Mouse (Mus musculus) neural tube, embryonic 13.5 days (tissue): Measurements from ENCODE around the gene Topaz1. TPM values are rescaled to one million over a fixed set of nuclear protein-coding genes. Genes with fewer than 3 reads are reported as not detected.

ENCODE experiments used
- ATAC-seq: fragments of 200-750 bp; cut with Nextera tagmentation; 2 replicates; pipeline ENCODE4 v1.8.0; 2017; ENCODE audit warnings: low read depth, mild to moderate bottlenecking, moderate TSS enrichment, moderate library complexity
- H3K27ac ChIP-seq: fragments of 300-500 bp; sonication (generic); replicated peaks from 2 replicates; pipeline ENCODE4 v1.5.1; 2015; ENCODE audit warnings: moderate library complexity, mild to moderate bottlenecking, inconsistent platforms
- H3K27me3 ChIP-seq: fragments of 300-500 bp; sonication (generic); 2 replicates; pipeline ENCODE4 v1.6.1; 2015; ENCODE audit warnings: mild to moderate bottlenecking, inconsistent platforms
- H3K36me3 ChIP-seq: fragments of 300-500 bp; sonication (generic); 2 replicates; pipeline ENCODE4 v1.6.1; 2015; ENCODE audit warnings: mild to moderate bottlenecking, inconsistent platforms
- H3K4me1 ChIP-seq: fragments of 300-500 bp; sonication (generic); replicated peaks from 2 replicates; pipeline ENCODE4 v1.6.1; 2015; ENCODE audit warnings: inconsistent platforms
- H3K4me2 ChIP-seq: fragments of 300-500 bp; sonication (generic); 2 replicates; pipeline ENCODE4 v1.6.1; 2015; ENCODE audit warnings: inconsistent platforms, mild to moderate bottlenecking, moderate library complexity
- H3K4me3 ChIP-seq: fragments of 300-500 bp; sonication (generic); 2 replicates; pipeline ENCODE4 v1.5.1; 2015; ENCODE audit warnings: mild to moderate bottlenecking, inconsistent platforms
- H3K9ac ChIP-seq: fragments of 300-500 bp; sonication (generic); 2 replicates; pipeline ENCODE4 v1.6.1; 2015; ENCODE audit warnings: moderate library complexity, mild to moderate bottlenecking, inconsistent platforms
- H3K9me3 ChIP-seq: fragments of 300-500 bp; sonication (generic); 2 replicates; pipeline ENCODE4 v1.6.1; 2016; ENCODE audit warnings: inconsistent platforms
- WGBS: fragments of 180-500 bp; shearing (Covaris S2); methylation state at CpG from one replicate; pipeline ENCODE4 v1.1.7; 2015; 5-methylcytosine and 5-hydroxymethylcytosine counted together
- polyA plus RNA-seq: library from polyadenylated mRNA; unstranded; fragments of >200 nt; fragmentation: Nextera tagmentation; extraction: Ambion mirVana; gene quantifications from 2 replicates; pipeline ENCODE4 v1.2.1, GENCODE M21; 2015

Gene Topaz1
- polyA plus RNA-seq, 1 experiment from 2014 or later: not detected

DNA sequence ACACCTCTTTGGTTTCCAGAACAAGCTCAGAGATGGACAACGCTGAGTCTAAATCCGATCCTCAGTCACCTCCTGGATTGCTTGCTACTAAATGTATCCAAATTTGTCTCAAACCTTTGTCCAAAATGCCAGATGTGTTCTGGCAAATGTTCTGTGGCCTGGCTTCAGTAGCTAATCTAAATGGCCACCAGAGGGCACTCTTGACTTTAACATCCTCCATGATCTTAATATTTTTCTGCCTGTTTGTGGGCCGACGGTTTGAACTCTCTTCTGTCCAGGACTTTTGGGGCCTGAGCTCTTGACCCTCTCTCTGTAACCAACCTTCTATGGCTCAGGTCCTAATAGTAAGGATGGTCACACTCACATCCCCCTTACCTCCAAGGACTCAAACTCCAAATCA, 10.4 kb upstream of the Topaz1 start:
- no peak overlapping the region for H3K27ac ChIP-seq
- no peaks in the 10 kb centered on the region for H3K36me3 ChIP-seq
- H3K9ac ChIP-seq: no peak overlapping the region
- H3K4me2 ChIP-seq: no peak overlapping the region
- H3K27me3 ChIP-seq: peaks cover 11% of the 10 kb centered on the region
- no peak overlapping the region for H3K4me3 ChIP-seq
- WGBS: 26% methylated on average over 4 of the region's 4 CpGs
- no peak for ATAC-seq
- no peaks in the 10 kb centered on the region for H3K4me1 ChIP-seq
- no peaks in the 10 kb centered on the region for H3K9me3 ChIP-seq

- Histone ChIP-seq H3K9ac (no peak overlapping the region), H3K27me3 (no peaks in the 10 kb centered on the region), H3K4me2 (no peak overlapping the region), H3K36me3 (no peaks in the 10 kb centered on the region), H3K4me1 (no peaks in the 10 kb centered on the region), H3K4me3 (no peak overlapping the region), H3K27ac (no peak overlapping the region), H3K9me3 (no peaks in the 10 kb centered on the region)
- WGBS: 85% methylated on average over 1 of the region's 1 CpGs
- ATAC-seq: no peak
These were observed 1.3 kb upstream of the Topaz1 start for GRCm38 (mm10) chr9:122745879-122746278.

GRCm38 (mm10) chr9:122757614-122758013, 10.5 kb downstream of the Topaz1 start:
- 57% methylated on average over 2 of the region's 2 CpGs for WGBS
- H3K27me3 ChIP-seq: no peaks in the 10 kb centered on the region
- no peak overlapping the region for H3K4me3 ChIP-seq
- H3K9me3 ChIP-seq: no peaks in the 10 kb centered on the region
- no peaks in the 10 kb centered on the region for H3K4me1 ChIP-seq
- H3K27ac ChIP-seq: no peak overlapping the region
- no peak overlapping the region for H3K9ac ChIP-seq
- no peak overlapping the region for H3K4me2 ChIP-seq
- no peak for ATAC-seq
- no peaks in the 10 kb centered on the region for H3K36me3 ChIP-seq

DNA sequence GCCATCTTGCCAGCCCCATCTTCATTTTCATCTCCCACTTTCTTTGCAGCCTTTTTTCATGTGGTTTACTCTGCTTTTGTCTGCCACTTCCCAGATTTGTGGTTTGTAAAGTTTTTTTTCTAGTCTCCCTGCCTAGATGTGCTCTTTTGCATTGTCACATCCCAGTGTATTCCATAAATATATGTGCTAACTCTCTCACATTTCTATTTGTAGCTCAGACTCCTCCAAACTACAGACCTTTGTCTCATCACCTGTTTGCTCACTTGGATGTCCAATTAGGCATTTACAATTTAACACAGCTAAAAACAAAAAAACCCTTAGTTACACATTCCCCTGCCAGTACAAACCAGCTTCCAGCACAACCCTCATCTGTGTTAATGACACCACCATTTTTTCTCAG, 13.0 kb downstream of the Topaz1 start:
- Histone ChIP-seq H3K4me3 (no peak overlapping the region), H3K9ac (no peak overlapping the region), H3K4me2 (no peak overlapping the region), H3K4me1 (no peaks in the 10 kb centered on the region), H3K36me3 (no peaks in the 10 kb centered on the region), H3K27me3 (no peaks in the 10 kb centered on the region), H3K27ac (no peak overlapping the region), H3K9me3 (no peaks in the 10 kb centered on the region)
- ATAC-seq: no peak

- ATAC-seq: no peak
These were observed 38.1 kb downstream of the Topaz1 start for GRCm38 (mm10) chr9:122785231-122785630.

GRCm38 (mm10) chr9:122786534-122786933, 39.4 kb downstream of the Topaz1 start:
- Histone ChIP-seq H3K36me3 (no peaks in the 10 kb centered on the region), H3K4me1 (no peaks in the 10 kb centered on the region), H3K9me3 (no peaks in the 10 kb centered on the region), H3K4me2 (no peak overlapping the region), H3K4me3 (no peak overlapping the region), H3K27me3 (no peaks in the 10 kb centered on the region), H3K27ac (no peak overlapping the region), H3K9ac (no peak overlapping the region)
- 89% methylated on average over 1 of the region's 1 CpGs for WGBS
- no peak for ATAC-seq

More at GRCm38 (mm10) chr9:122785231-122785630, 38.1 kb downstream of the Topaz1 start:
- Histone ChIP-seq H3K9ac (no peak overlapping the region), H3K4me2 (no peak overlapping the region), H3K27ac (no peak overlapping the region), H3K9me3 (no peaks in the 10 kb centered on the region), H3K27me3 (no peaks in the 10 kb centered on the region), H3K4me3 (no peak overlapping the region), H3K4me1 (no peaks in the 10 kb centered on the region), H3K36me3 (no peaks in the 10 kb centered on the region)
- WGBS: 74% methylated on average over 5 of the region's 5 CpGs

GRCm38 (mm10) chr9:122805053-122805844, 58.1 kb downstream of the Topaz1 start, which contains the start of gene Tcaim:
Gene Tcaim (plus strand): TSS chr9:122805539.
- 7% methylated on average over 42 of the region's 42 CpGs for WGBS
- no peaks in the 10 kb centered on the region for H3K9me3 ChIP-seq
- H3K4me3 ChIP-seq: peak within 1 kb of the TSS; percentile 59
- H3K9ac ChIP-seq: peak within 1 kb of the TSS; percentile 81
- peak within 1 kb of the TSS; percentile 94 for H3K27ac ChIP-seq
- H3K27me3 ChIP-seq: no peaks in the 10 kb centered on the region; the same call in 1 of the 2 replicates
- H3K4me1 ChIP-seq: peaks cover 14% of the 10 kb centered on the region
- peak; percentile 99 for ATAC-seq
- no peaks in the 10 kb centered on the region; the same call in 1 of the 2 replicates for H3K36me3 ChIP-seq
- peak within 1 kb of the TSS; percentile 87 for H3K4me2 ChIP-seq

DNA sequence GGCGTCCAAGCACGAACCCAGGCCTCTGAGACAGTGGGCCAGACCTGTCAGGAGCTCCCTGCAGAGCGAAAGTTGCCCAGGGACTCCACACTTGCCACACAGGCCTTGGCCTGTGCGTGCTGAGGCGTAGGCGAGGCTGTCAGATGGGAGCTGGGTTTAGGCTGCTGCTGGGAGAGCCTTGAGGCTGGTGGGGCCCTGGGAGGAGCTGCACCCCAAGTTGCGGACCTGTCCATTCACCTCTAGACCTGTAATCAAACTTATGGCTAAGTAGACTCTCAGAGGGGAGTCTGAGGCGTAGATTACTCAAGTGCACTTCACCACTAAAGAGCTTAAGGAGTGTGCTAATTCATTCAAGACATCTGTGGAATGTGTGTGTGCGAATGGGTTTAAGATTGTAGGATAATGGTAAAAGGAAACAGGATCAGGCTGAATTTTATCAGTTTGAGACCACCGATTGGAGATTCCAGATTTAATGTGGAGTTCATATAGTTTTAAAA, 58.7 kb downstream of the Topaz1 start:
- H3K4me3 ChIP-seq: peak overlapping the region; percentile 59
- H3K27me3 ChIP-seq: no peaks in the 10 kb centered on the region
- peak overlapping the region; percentile 81 for H3K9ac ChIP-seq
- peak overlapping the region; percentile 87 for H3K4me2 ChIP-seq
- H3K9me3 ChIP-seq: no peaks in the 10 kb centered on the region
- no peak for ATAC-seq
- H3K4me1 ChIP-seq: peaks cover 14% of the 10 kb centered on the region
- no peaks in the 10 kb centered on the region; the same call in 1 of the 2 replicates for H3K36me3 ChIP-seq
- WGBS: 16% methylated on average over 10 of the region's 10 CpGs
- H3K27ac ChIP-seq: peak overlapping the region; percentile 94

GRCm38 (mm10) chr9:122807186-122807585, 60.0 kb downstream of the Topaz1 start:
- Histone ChIP-seq H3K4me3 (no peak overlapping the region), H3K27ac (no peak overlapping the region), H3K4me1 (peaks cover 14% of the 10 kb centered on the region), H3K9ac (no peak overlapping the region), H3K36me3 (peaks cover 9% of the 10 kb centered on the region), H3K4me2 (no peak overlapping the region), H3K27me3 (no peaks in the 10 kb centered on the region), H3K9me3 (no peaks in the 10 kb centered on the region)
- WGBS: 96% methylated on average over 2 of the region's 2 CpGs
- no peak for ATAC-seq

DNA sequence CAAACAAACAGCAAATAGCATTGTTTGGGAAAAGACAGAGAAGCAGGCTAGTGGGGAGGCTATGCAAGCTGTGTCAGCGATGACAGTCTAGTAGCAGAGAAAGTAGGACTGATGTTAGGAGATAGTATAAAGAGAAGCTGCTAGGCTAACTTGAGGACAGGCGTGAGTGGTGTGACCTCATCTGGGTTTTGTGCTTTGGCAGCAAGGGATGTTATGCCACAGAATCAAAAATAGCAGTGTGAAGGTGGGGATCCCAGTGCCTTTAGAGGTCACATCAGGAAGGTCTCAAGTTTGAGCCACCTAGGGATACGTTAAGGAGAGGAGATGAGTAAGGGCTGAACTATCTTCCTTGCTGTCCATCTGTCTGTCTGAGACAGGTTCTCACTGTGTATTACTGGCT, 63.1 kb downstream of the Topaz1 start:
- no peak for ATAC-seq
- H3K27me3 ChIP-seq: no peaks in the 10 kb centered on the region
- H3K9ac ChIP-seq: no peak overlapping the region
- peaks cover 10% of the 10 kb centered on the region for H3K4me1 ChIP-seq
- no peaks in the 10 kb centered on the region for H3K9me3 ChIP-seq
- H3K27ac ChIP-seq: no peak overlapping the region
- H3K4me2 ChIP-seq: no peak overlapping the region
- 87% methylated on average over 3 of the region's 3 CpGs for WGBS
- H3K4me3 ChIP-seq: no peak overlapping the region
- H3K36me3 ChIP-seq: peaks cover 32% of the 10 kb centered on the region

DNA sequence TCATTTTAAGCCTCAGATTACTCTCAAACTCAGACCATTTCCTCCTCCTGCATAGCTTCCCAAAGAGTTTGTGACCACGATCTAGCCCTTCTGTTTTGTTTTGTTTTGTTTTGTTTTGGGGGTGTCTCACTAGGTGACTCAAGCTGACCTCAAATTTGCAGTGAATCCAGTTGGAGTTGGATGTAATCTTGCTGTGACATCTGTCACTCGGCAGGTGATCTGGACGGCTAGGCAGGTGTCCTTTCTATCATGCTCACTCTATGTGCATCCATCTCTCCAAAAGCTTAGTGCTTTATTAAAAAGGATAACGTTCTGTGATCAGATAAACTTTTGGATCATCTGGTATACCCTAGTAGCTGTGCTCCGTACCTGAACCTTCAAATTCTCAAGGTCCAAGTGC, 65.2 kb downstream of the Topaz1 start:
- Histone ChIP-seq H3K4me2 (no peak overlapping the region), H3K9me3 (no peaks in the 10 kb centered on the region), H3K4me3 (no peak overlapping the region), H3K4me1 (no peaks in the 10 kb centered on the region), H3K27ac (no peak overlapping the region), H3K9ac (no peak overlapping the region), H3K36me3 (peaks cover 45% of the 10 kb centered on the region), H3K27me3 (no peaks in the 10 kb centered on the region)
- ATAC-seq: no peak
- 95% methylated on average over 5 of the region's 5 CpGs for WGBS

- Histone ChIP-seq H3K4me1 (no peaks in the 10 kb centered on the region), H3K36me3 (peaks cover 62% of the 10 kb centered on the region), H3K9me3 (no peaks in the 10 kb centered on the region), H3K4me2 (no peak overlapping the region), H3K4me3 (no peak overlapping the region), H3K9ac (no peak overlapping the region), H3K27ac (no peak overlapping the region), H3K27me3 (no peaks in the 10 kb centered on the region)
- WGBS: 93% methylated on average over 2 of the region's 2 CpGs
- ATAC-seq: no peak
These were observed 67.6 kb downstream of the Topaz1 start for GRCm38 (mm10) chr9:122814775-122815174.
